Mouse (Mus musculus): ENCODE data around the gene Taf12. TPM values are rescaled to one million over a fixed set of nuclear protein-coding genes. Genes with fewer than 3 reads are reported as not detected.

The Taf12 gene
- polyA plus RNA-seq, 1 experiment from 2014 or later = 38.1 TPM

GRCm38 (mm10) chr4:132245643-132246042 lies 28.5 kb upstream of the Taf12 start:
- H3K4me1 ChIP-seq (replicated peaks; ENCODE audit: insufficient read depth, low read length) = no peaks in the 10 kb centered on the region
- H3K36me3 ChIP-seq (ENCODE audit: insufficient read depth, low read length) = peaks cover 34% of the 10 kb centered on the region; the same call in 1 of the 2 replicates
- no peaks in the 10 kb centered on the region for H3K9me3 ChIP-seq (replicated peaks; ENCODE audit: low read length)
- H3K4me3 ChIP-seq (replicated peaks; ENCODE audit: low read depth, low read length) = no peak overlapping the region
- ATAC-seq (replicated peaks; ENCODE audit: low FRiP score, low read depth) (no peak), DNase-seq (ENCODE audit: low spot score) (no peak)
- no peak overlapping the region for H3K9ac ChIP-seq (ENCODE audit: low read depth, low read length)
- 96% methylated on average over 3 of the region's 3 CpGs for WGBS
- no peak overlapping the region for H3K27ac ChIP-seq
- no peak overlapping the region for H3K4me2 ChIP-seq (ENCODE audit: low read length)
- TF ChIP-seq CTCF (IDR thresholded peaks at IDR 0.05; ENCODE audit: low read depth) = no peak
- no peaks in the 10 kb centered on the region for H3K27me3 ChIP-seq (ENCODE audit: insufficient read depth, low read length)

DNA sequence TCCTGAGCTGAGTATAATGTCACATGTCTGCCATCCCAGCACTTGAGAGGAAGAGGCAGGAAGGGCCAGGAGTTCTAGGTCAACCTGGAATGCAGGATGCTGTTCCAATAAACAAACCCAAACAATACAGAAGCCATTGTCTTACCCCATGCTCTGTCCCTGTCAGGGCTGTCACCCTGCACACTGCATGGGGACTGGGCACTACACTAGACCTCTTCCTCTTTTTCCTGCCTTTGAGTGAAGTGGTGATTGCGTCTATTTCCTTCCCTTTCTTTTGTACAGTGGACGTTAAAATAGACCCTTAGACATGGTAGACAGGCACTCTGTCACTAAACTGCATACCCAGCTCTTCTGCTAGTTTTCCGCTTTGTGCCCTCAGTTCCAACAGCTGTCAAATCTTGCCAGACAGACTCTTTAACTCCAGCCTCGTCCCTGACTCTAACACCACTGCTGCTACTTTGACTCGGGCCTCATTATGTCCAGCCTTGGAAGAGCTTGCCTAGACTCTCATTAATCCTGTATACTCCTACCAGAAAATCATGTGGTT lies 26.7 kb upstream of the Taf12 start:
- 73% methylated on average over 5 of the region's 5 CpGs for WGBS
- H3K27ac ChIP-seq = no peak overlapping the region
- no peak overlapping the region for H3K4me3 ChIP-seq (replicated peaks; ENCODE audit: low read depth, low read length)
- peak; percentile 41 for DNase-seq (ENCODE audit: low spot score)
- H3K4me1 ChIP-seq (replicated peaks; ENCODE audit: insufficient read depth, low read length) = no peaks in the 10 kb centered on the region
- no peak for ATAC-seq (replicated peaks; ENCODE audit: low FRiP score, low read depth)
- no peaks in the 10 kb centered on the region for H3K9me3 ChIP-seq (replicated peaks; ENCODE audit: low read length)
- no peaks in the 10 kb centered on the region for H3K27me3 ChIP-seq (ENCODE audit: insufficient read depth, low read length)
- no peak overlapping the region for H3K4me2 ChIP-seq (ENCODE audit: low read length)
- H3K9ac ChIP-seq (ENCODE audit: low read depth, low read length) = no peak overlapping the region
- peaks cover 27% of the 10 kb centered on the region for H3K36me3 ChIP-seq (ENCODE audit: insufficient read depth, low read length)
- TF ChIP-seq CTCF (IDR thresholded peaks at IDR 0.05; ENCODE audit: low read depth) = no peak

- no peak for ATAC-seq (replicated peaks; ENCODE audit: low FRiP score, low read depth)
- 81% methylated on average over 9 of the region's 9 CpGs for WGBS
Observed at GRCm38 (mm10) chr4:132251596-132251995, 22.6 kb upstream of the Taf12 start.

GRCm38 (mm10) chr4:132253128-132253527 lies 21.0 kb upstream of the Taf12 start:
- no peak overlapping the region for H3K9ac ChIP-seq (ENCODE audit: low read depth, low read length)
- H3K4me2 ChIP-seq (ENCODE audit: low read length) = no peak overlapping the region
- no peak overlapping the region for H3K4me3 ChIP-seq (replicated peaks; ENCODE audit: low read depth, low read length)
- no peaks in the 10 kb centered on the region for H3K4me1 ChIP-seq (replicated peaks; ENCODE audit: insufficient read depth, low read length)
- DNase-seq (ENCODE audit: low spot score) (no peak), ATAC-seq (replicated peaks; ENCODE audit: low FRiP score, low read depth) (no peak)
- peaks cover 15% of the 10 kb centered on the region for H3K36me3 ChIP-seq (ENCODE audit: insufficient read depth, low read length)
- no peak for TF ChIP-seq CTCF (IDR thresholded peaks at IDR 0.05; ENCODE audit: low read depth)
- 83% methylated on average over 8 of the region's 8 CpGs for WGBS
- H3K9me3 ChIP-seq (replicated peaks; ENCODE audit: low read length) = no peaks in the 10 kb centered on the region
- no peaks in the 10 kb centered on the region for H3K27me3 ChIP-seq (ENCODE audit: insufficient read depth, low read length)
- no peak overlapping the region for H3K27ac ChIP-seq

More at GRCm38 (mm10) chr4:132251596-132251995, 22.6 kb upstream of the Taf12 start:
- TF ChIP-seq CTCF (IDR thresholded peaks at IDR 0.05; ENCODE audit: low read depth) = no peak
- Histone ChIP-seq H3K36me3 (ENCODE audit: insufficient read depth, low read length) (peaks cover 17% of the 10 kb centered on the region), H3K4me3 (replicated peaks; ENCODE audit: low read depth, low read length) (no peak overlapping the region), H3K27me3 (ENCODE audit: insufficient read depth, low read length) (no peaks in the 10 kb centered on the region), H3K27ac (no peak overlapping the region), H3K9me3 (replicated peaks; ENCODE audit: low read length) (no peaks in the 10 kb centered on the region), H3K4me2 (ENCODE audit: low read length) (no peak overlapping the region), H3K4me1 (replicated peaks; ENCODE audit: insufficient read depth, low read length) (no peaks in the 10 kb centered on the region), H3K9ac (ENCODE audit: low read depth, low read length) (no peak overlapping the region)
- DNase-seq (ENCODE audit: low spot score) = no peak

DNA sequence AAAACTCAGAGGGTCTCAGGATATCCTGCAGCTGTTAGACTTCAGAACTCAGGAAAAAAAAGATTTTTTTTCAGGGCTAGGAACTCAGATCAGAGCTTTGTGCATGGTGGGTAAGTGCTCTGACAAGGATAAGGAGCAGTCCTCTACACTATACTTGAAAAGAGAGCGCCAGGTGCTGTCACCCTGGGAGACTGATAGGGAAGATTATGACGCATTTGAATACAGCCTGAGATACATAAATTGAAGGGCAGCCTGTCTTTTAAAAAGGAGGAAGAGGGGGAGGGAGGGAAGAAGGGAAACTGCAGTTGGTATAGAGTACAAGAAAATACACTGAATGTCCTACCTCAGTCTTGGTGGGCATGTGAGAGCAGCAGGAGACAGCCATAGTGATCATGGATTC lies 20.6 kb upstream of the Taf12 start:
- Histone ChIP-seq H3K9me3 (replicated peaks; ENCODE audit: low read length) (no peaks in the 10 kb centered on the region), H3K4me2 (ENCODE audit: low read length) (no peak overlapping the region), H3K4me3 (replicated peaks; ENCODE audit: low read depth, low read length) (no peak overlapping the region), H3K36me3 (ENCODE audit: insufficient read depth, low read length) (peaks cover 11% of the 10 kb centered on the region), H3K4me1 (replicated peaks; ENCODE audit: insufficient read depth, low read length) (no peaks in the 10 kb centered on the region), H3K27me3 (ENCODE audit: insufficient read depth, low read length) (no peaks in the 10 kb centered on the region), H3K27ac (0 out of 2 replicates have a peak overlapping the region, but pooled peaks have one; percentile 22), H3K9ac (ENCODE audit: low read depth, low read length) (no peak overlapping the region)
- DNase-seq (ENCODE audit: low spot score) (no peak), ATAC-seq (replicated peaks; ENCODE audit: low FRiP score, low read depth) (no peak)
- TF ChIP-seq CTCF (IDR thresholded peaks at IDR 0.05; ENCODE audit: low read depth) = no peak
- WGBS = 81% methylated on average over 2 of the region's 2 CpGs

- no peak for DNase-seq (ENCODE audit: low spot score)
- TF ChIP-seq CTCF (IDR thresholded peaks at IDR 0.05; ENCODE audit: low read depth) = peak; percentile 38; the same call in 1 of the 2 replicates
- Histone ChIP-seq H3K9ac (ENCODE audit: low read depth, low read length) (no peak overlapping the region), H3K4me2 (ENCODE audit: low read length) (no peak overlapping the region), H3K27ac (no peak overlapping the region), H3K4me1 (replicated peaks; ENCODE audit: insufficient read depth, low read length) (peaks cover 5% of the 10 kb centered on the region; the same call in 1 of the 2 replicates), H3K9me3 (replicated peaks; ENCODE audit: low read length) (no peaks in the 10 kb centered on the region), H3K36me3 (ENCODE audit: insufficient read depth, low read length) (peaks cover 9% of the 10 kb centered on the region), H3K27me3 (ENCODE audit: insufficient read depth, low read length) (no peaks in the 10 kb centered on the region), H3K4me3 (replicated peaks; ENCODE audit: low read depth, low read length) (no peak overlapping the region)
- ATAC-seq (replicated peaks; ENCODE audit: low FRiP score, low read depth) = no peak
- WGBS = 86% methylated on average over 3 of the region's 3 CpGs
Observed at GRCm38 (mm10) chr4:132254986-132255385, 19.2 kb upstream of the Taf12 start.

- H3K27me3 ChIP-seq (ENCODE audit: insufficient read depth, low read length) = no peaks in the 10 kb centered on the region
- H3K27ac ChIP-seq = no peak overlapping the region
- H3K4me2 ChIP-seq (ENCODE audit: low read length) = no peak overlapping the region
- TF ChIP-seq CTCF (IDR thresholded peaks at IDR 0.05; ENCODE audit: low read depth) = no peak
- 91% methylated on average over 3 of the region's 3 CpGs for WGBS
- no peak overlapping the region for H3K9ac ChIP-seq (ENCODE audit: low read depth, low read length)
- H3K4me3 ChIP-seq (replicated peaks; ENCODE audit: low read depth, low read length) = no peak overlapping the region
- no peak for ATAC-seq (replicated peaks; ENCODE audit: low FRiP score, low read depth)
- DNase-seq (ENCODE audit: low spot score) = no peak
- H3K36me3 ChIP-seq (ENCODE audit: insufficient read depth, low read length) = no peaks in the 10 kb centered on the region
- no peaks in the 10 kb centered on the region for H3K9me3 ChIP-seq (replicated peaks; ENCODE audit: low read length)
- peaks cover 5% of the 10 kb centered on the region; the same call in 1 of the 2 replicates for H3K4me1 ChIP-seq (replicated peaks; ENCODE audit: insufficient read depth, low read length)
Observed at GRCm38 (mm10) chr4:132256384-132256783, 17.8 kb upstream of the Taf12 start.
